Mouse (Mus musculus) kidney, postnatal 0 days (tissue): ENCODE measurements around the gene H2-M3. TPM values are rescaled to one million over a fixed set of nuclear protein-coding genes. Genes with fewer than 3 reads are reported as not detected.
A peak's percentile ranks its signal among the peaks of the same experiment; 100 is the strongest.

Experiments
- ATAC-seq: fragments of 200-750 bp; cut with Nextera tagmentation; replicated peaks from 2 replicates; pipeline ENCODE4 v1.8.0; 2017; ENCODE audit warnings: low read depth, moderate number of reproducible peaks, moderate TSS enrichment, moderate library complexity; ENCODE audit not compliant: low FRiP score
- DNase-seq: peaks from one replicate; pipeline ENCODE4 v3.0.0-alpha.2; 2016; ENCODE audit warnings: low spot score
- H3K27ac ChIP-seq: fragments of 300-500 bp; sonication (generic); 2 replicates; pipeline ENCODE4 v1.5.1; 2014; ENCODE audit warnings: mild to moderate bottlenecking
- H3K27me3 ChIP-seq: fragments of 300-500 bp; sonication (generic); 2 replicates; pipeline ENCODE4 v1.6.1; 2014; ENCODE audit warnings: low read length, mixed read lengths; ENCODE audit not compliant: insufficient read depth
- H3K36me3 ChIP-seq: fragments of 300-500 bp; sonication (generic); 2 replicates; pipeline ENCODE4 v1.6.1; 2014; ENCODE audit warnings: low read length, mixed read lengths; ENCODE audit not compliant: insufficient read depth
- H3K4me1 ChIP-seq: fragments of 300-500 bp; sonication (generic); replicated peaks from 2 replicates; pipeline ENCODE4 v1.6.1; 2014; ENCODE audit warnings: antibody characterized with exemption, low read length, mixed read lengths; ENCODE audit not compliant: insufficient read depth
- H3K4me2 ChIP-seq: fragments of 300-500 bp; sonication (generic); 2 replicates; pipeline ENCODE4 v1.6.1; 2014; ENCODE audit warnings: mild to moderate bottlenecking, low read length, moderate library complexity, mixed read lengths
- H3K4me3 ChIP-seq: fragments of 300-500 bp; sonication (generic); replicated peaks from 2 replicates; pipeline ENCODE4 v1.5.1; 2014; ENCODE audit warnings: low read depth, low read length
- H3K9ac ChIP-seq: fragments of 300-500 bp; sonication (generic); 2 replicates; pipeline ENCODE4 v1.6.1; 2014; ENCODE audit warnings: low read depth, low read length
- H3K9me3 ChIP-seq: fragments of 300-500 bp; sonication (generic); replicated peaks from 2 replicates; pipeline ENCODE4 v1.6.1; 2016; ENCODE audit warnings: low read length, inconsistent platforms, mixed read lengths
- CTCF ChIP-seq: IDR thresholded peaks from 2 replicates; pipeline ENCODE4 v1.5.1; 2016; ENCODE audit warnings: antibody characterized with exemption, low read depth, mild to moderate bottlenecking, moderate library complexity
- WGBS: fragments of 180-500 bp; shearing (Covaris S2); extraction: QIAGEN DNeasy Blood & Tissue Kit; methylation state at CpG from one replicate; pipeline ENCODE4 v1.1.7; 2014; 5-methylcytosine and 5-hydroxymethylcytosine counted together
- polyA plus RNA-seq: library from polyadenylated mRNA; unstranded; fragments of >200 nt; fragmentation: Nextera tagmentation; extraction: Ambion mirVana; gene quantifications from 2 replicates; pipeline ENCODE4 v1.2.1, GENCODE M21; 2015

Gene H2-M3
- polyA plus RNA-seq, 1 experiment from 2014 or later = 2.8 TPM

DNA sequence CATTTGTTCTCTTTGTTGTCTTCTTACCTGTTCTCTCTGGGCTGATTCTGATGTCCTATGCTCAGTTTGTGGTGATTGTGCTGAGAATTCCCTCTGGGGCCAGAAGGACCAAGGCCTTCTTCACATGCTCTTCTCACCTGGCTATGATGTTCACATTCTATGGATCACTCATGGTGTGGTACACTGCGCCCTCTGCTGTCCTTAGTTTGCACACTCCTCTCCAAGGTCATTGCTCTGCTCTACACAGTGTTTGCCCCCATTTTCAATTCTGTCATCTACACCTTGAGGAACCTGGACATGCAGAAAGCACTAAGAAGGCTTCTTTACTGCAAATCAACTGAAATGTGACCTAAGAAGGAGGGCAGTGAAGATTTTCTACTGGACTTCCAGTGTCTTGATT is 19.5 kb upstream of the H2-M3 start:
- WGBS = 11% methylated on average over 1 of the region's 1 CpGs
- H3K27ac ChIP-seq = no peak overlapping the region
- TF ChIP-seq CTCF = peak; percentile 56
- H3K4me2 ChIP-seq = no peak overlapping the region
- no peaks in the 10 kb centered on the region for H3K9me3 ChIP-seq
- H3K36me3 ChIP-seq = no peaks in the 10 kb centered on the region
- H3K9ac ChIP-seq = no peak overlapping the region
- no peak overlapping the region for H3K4me3 ChIP-seq
- H3K27me3 ChIP-seq = no peaks in the 10 kb centered on the region
- no peaks in the 10 kb centered on the region for H3K4me1 ChIP-seq
- ATAC-seq = no peak
- DNase-seq = no peak

DNA sequence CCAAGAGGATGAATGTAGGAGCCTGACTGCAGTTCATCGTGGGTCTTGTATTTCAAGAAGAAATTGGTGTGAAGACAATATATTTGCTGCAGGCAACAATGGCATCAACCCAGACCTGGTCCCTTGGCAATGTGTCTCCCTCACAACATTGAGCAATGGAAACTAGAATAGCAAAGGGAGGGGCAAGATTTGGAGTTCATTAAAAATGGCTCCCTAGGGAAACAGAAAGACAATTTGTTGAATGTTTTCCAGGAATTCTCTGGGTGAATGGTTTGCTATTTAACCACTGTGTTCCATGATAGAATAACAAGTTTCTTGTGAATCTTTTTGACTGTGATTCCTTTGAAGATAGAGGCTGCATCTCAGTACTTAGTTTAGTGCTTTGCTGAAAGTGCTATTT is 6.4 kb upstream of the H2-M3 start, which contains the start of gene Olfr98:
Gene Olfr98, minus strand, starts transcription at position 124 of the 400 bp plus-strand sequence.
- 85% methylated on average over 1 of the region's 1 CpGs for WGBS
- H3K4me1 ChIP-seq = no peaks in the 10 kb centered on the region
- no peaks in the 10 kb centered on the region for H3K36me3 ChIP-seq
- DNase-seq = no peak
- no peaks in the 10 kb centered on the region for H3K9me3 ChIP-seq
- no peak within 1 kb of the TSS for H3K4me2 ChIP-seq
- H3K9ac ChIP-seq = no peak within 1 kb of the TSS
- no peak for ATAC-seq
- H3K27me3 ChIP-seq = no peaks in the 10 kb centered on the region
- H3K27ac ChIP-seq = no peak within 1 kb of the TSS
- H3K4me3 ChIP-seq = no peak within 1 kb of the TSS
- no peak for TF ChIP-seq CTCF

DNA sequence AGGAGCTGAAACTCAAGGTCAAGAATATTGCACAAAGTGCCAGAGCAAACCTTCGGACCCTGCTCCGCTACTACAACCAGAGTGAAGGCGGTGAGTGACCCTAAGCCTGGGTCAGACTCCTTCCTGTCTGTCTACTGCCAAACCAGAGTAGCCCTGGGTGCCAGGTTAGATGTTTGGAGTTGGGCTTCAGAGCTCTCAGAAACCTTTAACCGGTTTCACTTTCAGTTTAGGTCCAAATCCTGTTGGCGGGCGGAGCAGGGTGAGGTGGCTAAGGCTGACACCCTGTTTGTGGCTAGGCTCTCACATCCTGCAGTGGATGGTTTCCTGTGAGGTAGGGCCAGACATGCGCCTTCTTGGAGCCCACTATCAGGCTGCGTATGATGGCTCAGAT is 677 bp downstream of the H2-M3 start:
- Histone ChIP-seq H3K36me3 (no peaks in the 10 kb centered on the region), H3K9ac (0 out of 2 replicates have a peak overlapping the region, but pooled peaks have one; percentile 18), H3K27me3 (no peaks in the 10 kb centered on the region), H3K9me3 (no peaks in the 10 kb centered on the region), H3K4me2 (peak overlapping the region; percentile 98), H3K4me3 (peak overlapping the region; percentile 57), H3K4me1 (no peaks in the 10 kb centered on the region), H3K27ac (no peak overlapping the region)
- TF ChIP-seq CTCF = no peak
- ATAC-seq (peak; percentile 41; the same call in 1 of the 2 replicates), DNase-seq (peak; percentile 3)
- WGBS = 64% methylated on average over 8 of the region's 8 CpGs

GRCm38 (mm10) chr17:37275626-37276248 is 5.7 kb downstream of the H2-M3 start:
- ATAC-seq = no peak

GRCm38 (mm10) chr17:37276573-37276972 is 6.6 kb downstream of the H2-M3 start:
- H3K27ac ChIP-seq = no peak overlapping the region
- H3K4me2 ChIP-seq = no peak overlapping the region

More at GRCm38 (mm10) chr17:37275626-37276248, 5.7 kb downstream of the H2-M3 start:
- no peak overlapping the region for H3K4me2 ChIP-seq
- H3K9ac ChIP-seq = no peak overlapping the region
- H3K4me3 ChIP-seq = no peak overlapping the region
- H3K4me1 ChIP-seq = no peaks in the 10 kb centered on the region
- DNase-seq = no peak
- no peaks in the 10 kb centered on the region for H3K27me3 ChIP-seq
- TF ChIP-seq CTCF = no peak
- H3K27ac ChIP-seq = no peak overlapping the region
- H3K36me3 ChIP-seq = no peaks in the 10 kb centered on the region
- no peaks in the 10 kb centered on the region for H3K9me3 ChIP-seq
- WGBS = 76% methylated on average over 2 of the region's 2 CpGs

DNA sequence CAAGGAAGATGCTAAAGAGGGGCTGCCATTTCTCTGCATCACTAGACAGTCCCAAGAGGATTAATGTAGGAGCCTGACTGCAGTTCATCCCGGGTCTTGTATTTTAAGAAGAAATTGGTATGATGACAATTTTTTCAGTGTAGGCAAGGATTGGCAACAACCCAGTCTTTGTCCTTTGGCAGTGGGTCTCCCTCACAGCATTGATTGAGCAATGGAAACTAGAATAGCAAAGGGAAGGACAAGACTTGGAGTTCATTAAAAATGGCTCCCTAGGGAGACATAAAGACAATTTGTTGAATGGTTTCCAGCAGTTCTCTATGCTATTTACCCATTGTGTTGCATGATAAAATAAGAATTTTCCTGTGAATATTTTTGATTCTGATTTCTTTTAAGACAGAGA is 10.3 kb downstream of the H2-M3 start:
- no peak for DNase-seq
- H3K4me3 ChIP-seq = no peak overlapping the region
- TF ChIP-seq CTCF = no peak
- H3K27me3 ChIP-seq = no peaks in the 10 kb centered on the region
- H3K9me3 ChIP-seq = no peaks in the 10 kb centered on the region
- no peaks in the 10 kb centered on the region for H3K36me3 ChIP-seq
- H3K9ac ChIP-seq = no peak overlapping the region
- H3K4me1 ChIP-seq = no peaks in the 10 kb centered on the region
- H3K27ac ChIP-seq = no peak overlapping the region
- no peak overlapping the region for H3K4me2 ChIP-seq
- WGBS = 70% methylated on average over 1 of the region's 1 CpGs
- ATAC-seq = no peak

More at GRCm38 (mm10) chr17:37276573-37276972, 6.6 kb downstream of the H2-M3 start:
- ATAC-seq (no peak), DNase-seq (no peak)
- no peak for TF ChIP-seq CTCF
- Histone ChIP-seq H3K4me3 (no peak overlapping the region), H3K9me3 (no peaks in the 10 kb centered on the region), H3K36me3 (no peaks in the 10 kb centered on the region), H3K4me1 (no peaks in the 10 kb centered on the region), H3K9ac (no peak overlapping the region), H3K27me3 (no peaks in the 10 kb centered on the region)

DNA sequence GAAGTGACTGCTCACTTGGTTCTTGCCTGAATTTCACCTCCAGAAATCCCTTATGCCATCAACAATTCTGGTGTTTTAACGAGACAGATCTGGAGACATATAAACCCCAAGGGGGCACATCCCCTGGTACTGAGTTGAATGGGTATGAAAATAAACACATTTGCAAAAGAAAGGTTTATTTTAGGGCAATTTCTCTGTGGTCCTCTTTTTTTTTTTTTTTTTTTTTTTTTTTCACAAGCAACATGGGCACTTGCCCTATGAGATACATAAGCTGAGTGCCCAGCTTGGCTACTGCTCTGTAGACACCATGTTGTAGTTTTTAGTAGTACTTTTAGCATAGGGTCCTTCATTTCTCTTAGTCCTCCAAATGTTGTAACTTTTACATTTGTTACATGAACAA is 13.3 kb downstream of the H2-M3 start, which contains the start of gene Olfr99:
Gene Olfr99, minus strand, starts transcription at position 101 of the 400 bp plus-strand sequence.
- no peak for DNase-seq
- Histone ChIP-seq H3K4me3 (no peak within 1 kb of the TSS), H3K27ac (no peak within 1 kb of the TSS), H3K27me3 (no peaks in the 10 kb centered on the region), H3K4me1 (no peaks in the 10 kb centered on the region), H3K9me3 (no peaks in the 10 kb centered on the region), H3K4me2 (no peak within 1 kb of the TSS), H3K9ac (no peak within 1 kb of the TSS), H3K36me3 (no peaks in the 10 kb centered on the region)
- TF ChIP-seq CTCF = no peak
- ATAC-seq = no peak
- 69% methylated on average over 1 of the region's 1 CpGs for WGBS
